Mouse (Mus musculus) ES-Bruce4 (cell line): ENCODE measurements around the gene Psmb8.
A peak's percentile ranks its signal among the peaks of the same experiment; 100 is the strongest.

Experiments
- CTCF ChIP-seq: IDR thresholded peaks from one replicate; pipeline ENCODE4 v1.8.1; 2011; ENCODE audit warnings: low read depth, low read length
- EP300 ChIP-seq: IDR thresholded peaks from 2 replicates; pipeline ENCODE4 v1.6.1; 2011; ENCODE audit warnings: low read depth, low read length; ENCODE audit not compliant: insufficient read depth
- POLR2A ChIP-seq: IDR thresholded peaks from one replicate; pipeline ENCODE4 v1.8.1; 2011; ENCODE audit warnings: low read length; ENCODE audit not compliant: insufficient read depth

GRCm38 (mm10) chr17:34170877-34171498 is 26.5 kb upstream of the Psmb8 start:
- TF ChIP-seq POLR2A (no peak), CTCF (peak; percentile 43), EP300 (no peak)
